Mouse (Mus musculus) cerebellum, adult 8-10 months (tissue): ENCODE results near the gene Scnn1b.

Source experiments
- DNase-seq: peaks from one replicate; pipeline ENCODE4 v3.0.0; 2022

Gene Scnn1b

DNA sequence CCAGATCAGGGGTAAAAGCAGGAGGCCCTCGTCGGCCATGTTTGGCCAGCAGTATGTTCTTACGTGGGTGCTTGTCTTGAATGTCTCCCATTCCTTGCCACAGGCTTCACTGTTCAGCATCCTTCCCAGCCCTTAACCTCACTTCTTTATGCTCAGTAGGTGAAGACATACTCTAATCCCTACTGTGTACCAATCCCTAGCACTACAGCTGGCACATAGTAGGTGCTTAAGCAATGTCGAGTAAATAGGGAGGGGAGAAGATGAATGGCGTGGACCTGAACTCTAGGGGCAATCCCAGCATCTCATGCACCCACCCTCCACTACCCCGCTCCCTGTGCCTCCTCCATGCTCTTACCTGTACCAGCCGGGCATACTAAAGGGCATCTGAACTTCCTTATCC is 59.5 kb downstream of the Scnn1b start:
- no peak for DNase-seq

DNA sequence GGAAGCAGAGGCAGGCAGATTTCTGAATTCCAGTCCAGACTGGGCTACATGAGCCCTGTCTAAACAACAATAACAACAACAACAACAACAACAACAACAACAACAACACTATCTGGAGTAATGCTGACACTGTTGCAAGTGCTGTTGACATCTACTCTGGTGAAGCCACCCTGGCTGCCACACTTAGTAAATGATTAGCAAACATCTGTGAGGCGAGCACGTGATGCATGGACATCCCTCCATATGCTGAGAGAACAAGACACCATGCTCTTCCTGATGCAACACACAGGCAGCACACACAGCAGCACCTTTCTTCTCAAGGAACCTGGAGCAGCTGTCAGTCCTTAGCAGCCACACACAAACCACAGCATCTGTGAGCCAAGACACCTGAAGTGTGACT is 63.0 kb downstream of the Scnn1b start:
- DNase-seq: no peak

DNA sequence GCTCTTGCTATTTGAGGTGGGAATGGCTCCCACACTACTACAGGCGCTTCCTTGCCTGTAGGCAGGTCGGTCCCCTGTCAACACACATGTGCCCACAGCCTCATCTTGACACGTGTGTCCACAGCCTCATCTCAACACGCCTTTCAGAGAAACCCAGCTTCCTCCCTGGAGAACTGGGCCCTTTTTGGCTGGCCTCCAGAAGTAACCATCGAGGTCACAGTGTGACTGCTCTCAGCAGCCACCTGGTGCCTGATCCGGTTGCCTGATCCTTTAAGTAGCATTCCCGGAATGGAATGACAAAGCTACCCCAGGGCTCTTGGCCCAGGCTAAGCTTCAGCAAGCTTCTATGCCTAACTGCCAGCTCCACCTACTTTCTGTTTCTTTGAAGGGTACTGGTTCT is 66.4 kb downstream of the Scnn1b start:
- DNase-seq: peak; percentile 70

DNA sequence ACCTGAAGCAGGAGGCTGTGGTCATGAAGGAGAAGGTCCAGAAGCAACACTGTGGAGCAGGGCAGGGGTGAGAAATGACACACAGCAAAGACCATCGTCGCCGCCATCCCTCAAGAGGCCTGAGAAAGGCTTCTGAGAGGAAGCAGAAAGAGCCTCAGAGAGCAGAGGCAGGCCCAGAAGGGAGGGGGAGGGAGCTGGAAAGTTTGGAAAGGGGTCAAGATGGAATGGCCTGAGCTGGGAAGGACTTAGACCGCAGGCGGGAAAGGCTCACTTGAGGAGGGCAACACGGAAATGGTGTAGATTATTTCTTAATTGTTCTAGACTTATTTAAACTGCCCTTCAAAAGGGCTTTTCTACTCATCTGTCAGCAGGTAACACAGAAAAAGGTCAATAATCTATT is 68.8 kb downstream of the Scnn1b start:
- no peak for DNase-seq

DNA sequence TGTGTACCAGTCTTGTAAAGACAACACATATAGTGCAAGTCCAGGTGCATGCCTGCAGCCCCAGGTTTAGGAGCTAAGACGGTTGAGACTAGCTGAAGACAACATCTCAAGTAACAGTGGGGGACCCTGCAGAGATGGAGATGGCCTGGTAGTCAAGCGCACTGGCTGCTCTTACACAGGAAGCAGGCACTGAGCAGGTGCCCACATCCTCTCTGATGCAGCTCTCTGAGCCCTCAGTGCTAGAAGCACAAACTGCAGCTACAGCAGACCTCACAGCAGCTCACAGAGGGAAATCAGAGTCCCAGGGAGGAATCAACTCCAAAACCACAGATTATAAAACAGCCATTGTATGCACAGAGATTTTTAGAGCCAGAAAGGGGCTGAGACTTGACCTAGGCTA is 69.5 kb downstream of the Scnn1b start:
- DNase-seq: no peak

DNA sequence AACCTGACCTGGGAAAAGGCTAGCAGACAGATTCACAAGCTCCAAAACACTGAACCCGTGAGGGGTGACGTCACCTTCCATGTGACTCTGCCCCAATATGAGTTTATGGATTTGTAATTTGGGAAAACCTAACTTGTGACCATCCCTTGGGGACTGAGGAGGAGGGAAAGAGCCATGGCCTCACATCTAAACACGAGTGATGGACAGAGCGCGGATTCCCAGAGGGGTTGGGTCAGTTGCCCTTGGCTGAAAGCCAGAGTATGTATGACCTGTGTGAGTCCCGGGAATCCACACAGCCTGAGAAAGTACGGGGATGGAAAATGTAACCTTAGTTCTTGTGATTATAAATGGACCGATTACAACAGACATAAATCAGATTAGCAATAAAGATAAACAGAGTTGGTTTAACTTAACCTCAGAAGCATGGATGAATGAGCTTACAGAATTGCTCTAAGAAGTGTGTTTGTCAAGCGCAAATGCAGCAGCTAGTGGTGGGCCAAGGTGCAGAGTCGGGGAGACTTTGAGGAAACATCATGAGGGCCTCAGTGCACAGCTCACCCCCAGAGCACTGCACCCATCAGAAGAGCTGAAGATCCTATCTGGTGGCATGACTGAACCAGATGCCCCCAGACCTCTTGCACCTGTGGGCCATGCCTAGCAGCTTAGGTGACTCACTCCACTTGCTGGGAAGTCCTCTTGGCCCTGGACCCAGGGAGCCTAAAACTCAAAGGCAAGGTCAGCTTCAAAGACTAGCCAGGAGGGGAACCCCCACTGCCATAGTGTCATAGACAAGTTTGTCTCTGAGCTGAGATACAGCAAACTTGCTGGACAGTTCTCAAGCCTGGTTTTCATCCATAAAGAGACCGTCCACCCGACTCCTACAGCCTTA is 71.3 kb downstream of the Scnn1b start:
- peak; percentile 32 for DNase-seq

DNA sequence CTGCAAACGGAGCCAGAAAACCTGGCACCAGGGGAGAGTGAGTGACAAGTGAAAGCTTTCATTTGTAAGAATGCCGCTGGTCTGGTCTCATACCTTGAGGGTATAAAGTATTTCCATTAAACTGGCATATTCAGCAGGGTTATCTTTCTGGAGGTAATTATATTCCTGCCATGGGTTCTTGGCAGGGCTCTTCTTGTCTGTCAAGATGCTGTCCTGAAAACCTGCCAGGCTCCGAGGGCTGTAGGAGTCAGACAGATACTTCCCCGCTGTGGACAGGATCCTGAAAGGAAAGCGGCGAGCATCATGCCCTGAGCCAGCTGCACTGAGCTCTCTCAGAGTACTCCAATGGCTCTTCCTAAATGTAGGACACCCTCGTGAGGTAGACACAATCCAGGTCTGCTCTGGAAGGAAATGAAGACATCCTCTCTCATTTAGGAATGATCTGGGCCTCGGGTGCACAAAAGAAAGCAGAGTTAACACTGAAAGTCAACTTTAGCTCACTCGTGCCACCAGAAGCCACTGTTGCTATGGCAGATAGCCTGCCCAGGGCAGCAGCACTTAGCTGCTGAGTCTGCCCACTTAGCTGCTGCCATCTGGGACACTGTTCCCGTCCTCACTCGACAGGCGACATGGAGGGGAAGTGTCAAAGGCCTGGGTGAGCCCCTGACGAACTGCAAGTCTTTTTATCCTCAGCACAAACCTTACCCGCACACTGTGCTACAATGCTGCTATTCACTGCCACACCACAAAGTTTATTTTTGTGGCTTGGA is 72.2 kb downstream of the Scnn1b start:
- peak; percentile 86 for DNase-seq

DNA sequence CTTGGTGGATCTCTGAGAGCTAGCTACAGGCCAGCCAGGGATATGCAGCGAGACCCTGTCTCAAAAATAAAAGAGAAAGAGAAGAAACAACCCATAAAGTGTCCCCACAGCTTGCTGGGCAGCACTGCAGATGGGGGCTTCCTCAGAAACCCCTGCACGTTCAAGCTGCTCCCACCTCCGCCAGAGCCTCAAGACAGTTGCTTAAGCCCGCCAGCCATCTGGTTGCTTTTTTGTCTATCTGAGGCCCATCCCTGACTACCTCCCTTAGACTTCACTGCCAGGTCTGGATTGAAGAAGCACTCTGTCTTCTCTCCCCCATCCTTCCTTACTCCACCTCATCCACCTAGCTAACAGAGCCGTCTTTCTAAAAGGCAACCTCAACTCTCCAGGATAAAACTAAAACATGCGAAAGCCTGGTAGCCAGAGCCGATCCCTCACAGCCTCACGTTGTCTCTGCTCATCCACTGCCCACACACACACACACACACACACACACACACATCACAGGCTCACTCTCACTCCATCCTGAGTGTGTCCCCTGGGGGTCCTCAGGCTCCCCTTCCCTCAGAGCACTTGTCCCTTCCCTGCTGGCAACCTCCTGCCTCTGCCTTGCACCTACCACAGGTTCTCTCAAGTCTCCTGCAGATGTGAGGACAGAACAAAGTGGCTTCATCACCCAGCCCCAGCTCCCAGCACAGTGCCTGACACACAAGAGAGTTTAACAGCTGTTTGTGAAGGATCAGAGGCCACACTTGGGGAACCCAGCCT is 73.5 kb downstream of the Scnn1b start:
- DNase-seq: peak; percentile 36

DNA sequence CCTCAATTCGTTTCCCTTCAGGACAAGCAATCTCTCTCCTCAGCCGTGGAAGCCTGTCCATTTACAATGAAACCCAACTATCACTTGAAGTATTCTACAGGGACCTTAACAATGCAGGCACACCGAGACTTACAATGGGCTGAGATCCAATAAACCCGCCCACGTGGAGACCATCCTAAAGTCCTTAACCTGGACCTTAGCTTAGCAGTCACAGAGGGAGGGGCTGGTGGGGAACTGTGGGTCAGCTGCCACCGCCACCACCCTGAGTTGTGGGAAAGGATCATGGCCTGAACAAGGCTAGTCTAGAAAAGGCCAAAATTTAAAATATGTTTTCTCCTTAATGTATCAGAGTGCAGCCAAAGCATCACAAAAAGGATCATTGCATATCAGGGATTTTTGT is 74.4 kb downstream of the Scnn1b start:
- DNase-seq: peak; percentile 43

DNA sequence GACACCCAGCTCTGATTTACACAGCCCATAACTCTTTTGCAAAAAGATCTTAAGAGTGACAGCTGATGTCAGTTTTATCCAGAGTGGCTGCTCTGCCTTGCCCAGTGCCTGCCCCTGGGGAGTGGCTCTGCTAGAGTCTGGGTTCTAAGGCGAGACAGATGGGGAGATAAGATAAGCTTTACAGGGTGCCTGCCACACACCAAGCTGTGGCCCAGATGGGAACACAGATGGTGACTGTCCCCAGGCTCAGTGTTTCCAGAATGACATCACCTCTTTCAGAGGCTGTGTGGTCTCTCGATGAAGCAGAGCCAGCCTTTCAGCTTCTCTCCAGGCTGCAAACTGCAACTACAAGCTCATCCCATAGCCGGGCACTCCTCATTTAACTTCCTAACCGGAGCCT is 74.9 kb downstream of the Scnn1b start:
- peak; percentile 87 for DNase-seq

DNA sequence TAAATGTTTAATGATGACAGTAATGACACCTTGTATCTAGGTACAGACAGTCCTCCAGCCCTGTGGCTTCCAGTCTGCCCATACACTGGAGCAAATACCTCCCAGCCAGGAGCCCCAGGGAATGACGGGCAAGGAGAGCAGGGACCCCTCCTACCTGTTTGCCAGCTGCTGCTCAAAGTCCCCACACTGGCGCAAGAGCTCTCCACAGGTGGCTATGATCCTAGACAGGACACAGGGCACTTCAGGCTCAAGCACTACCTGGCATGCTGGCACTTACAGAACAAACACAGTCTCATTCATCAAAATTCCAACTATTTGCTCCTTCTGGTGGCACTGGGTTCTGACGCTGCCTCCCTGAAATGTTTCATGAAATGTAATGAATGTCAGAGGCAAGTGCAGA is 76.2 kb downstream of the Scnn1b start:
- no peak for DNase-seq

DNA sequence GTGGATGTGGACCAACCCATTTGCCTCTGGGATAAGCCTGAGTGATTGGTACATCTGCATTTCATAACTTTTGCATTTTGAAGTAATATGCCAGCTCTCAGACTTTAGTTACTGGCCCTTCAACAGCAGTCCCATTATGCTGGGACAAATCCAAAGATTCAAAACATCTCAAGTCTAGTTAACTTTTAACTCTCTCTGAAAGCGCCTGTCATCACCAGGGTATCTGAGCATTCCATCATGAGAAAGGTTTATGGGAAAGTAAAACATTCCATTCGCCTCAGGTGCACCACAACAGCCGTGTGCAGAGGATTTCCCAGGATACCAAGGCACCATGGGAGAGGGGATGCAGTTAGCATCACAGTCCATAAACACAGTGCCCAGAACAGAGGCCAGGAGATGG is 76.8 kb downstream of the Scnn1b start:
- no peak for DNase-seq

DNA sequence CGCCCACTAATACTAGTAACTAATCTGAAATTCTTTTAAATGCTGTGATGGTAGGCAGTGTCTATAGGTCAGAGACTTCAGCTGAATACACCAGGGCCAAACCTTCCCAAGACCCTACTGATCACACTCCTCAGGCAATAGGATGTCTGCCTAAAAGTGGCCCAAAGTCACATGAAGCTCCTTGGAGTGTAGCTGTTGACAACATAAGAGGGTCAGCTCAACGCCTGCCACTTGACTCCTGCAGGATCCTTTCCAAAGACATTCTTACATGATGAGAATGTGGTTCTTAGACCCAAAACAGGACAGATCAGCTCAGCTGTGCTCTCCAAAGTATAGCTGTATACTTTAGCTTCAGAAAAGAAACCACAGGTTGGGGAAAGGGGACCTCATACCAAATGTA is 77.5 kb downstream of the Scnn1b start:
- no peak for DNase-seq

DNA sequence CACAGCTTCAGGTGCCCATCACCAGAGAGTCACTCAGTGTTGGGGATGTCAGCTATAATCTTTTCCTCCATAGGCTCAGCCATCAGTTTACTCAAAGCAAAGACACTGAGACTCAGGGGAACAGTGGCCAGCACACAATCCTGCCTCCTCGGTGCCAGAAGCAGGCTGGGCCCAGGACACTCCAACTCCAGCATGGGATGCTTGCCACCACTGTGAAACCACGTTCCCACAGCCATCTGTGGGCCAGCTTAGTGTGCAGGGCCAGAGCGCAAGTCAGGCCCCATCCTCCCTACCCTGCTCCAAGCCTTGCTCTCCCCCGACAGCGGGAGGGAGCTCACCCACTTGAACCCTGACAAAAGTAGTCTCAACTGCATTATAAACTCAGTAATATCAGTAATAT is 81.4 kb downstream of the Scnn1b start:
- DNase-seq: peak; percentile 38

DNA sequence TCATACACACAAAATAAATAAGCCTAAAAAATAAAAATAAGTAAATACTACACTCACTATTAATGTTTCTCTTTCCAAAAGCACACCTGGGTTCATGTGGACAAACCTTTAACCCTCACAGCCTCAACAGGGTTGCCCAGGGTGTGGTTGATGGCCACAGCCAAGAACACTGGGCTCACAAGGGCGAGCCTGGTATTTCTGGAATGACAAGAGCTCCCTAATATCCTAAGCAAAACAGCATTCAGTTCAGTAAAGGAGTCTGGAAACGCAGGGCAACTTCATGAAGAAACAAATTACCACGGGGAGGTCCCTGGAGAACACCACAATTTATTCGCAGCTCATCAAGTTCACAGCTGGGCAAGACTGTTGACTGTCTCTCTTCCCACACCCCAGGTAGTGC is 82.7 kb downstream of the Scnn1b start:
- DNase-seq: no peak

DNA sequence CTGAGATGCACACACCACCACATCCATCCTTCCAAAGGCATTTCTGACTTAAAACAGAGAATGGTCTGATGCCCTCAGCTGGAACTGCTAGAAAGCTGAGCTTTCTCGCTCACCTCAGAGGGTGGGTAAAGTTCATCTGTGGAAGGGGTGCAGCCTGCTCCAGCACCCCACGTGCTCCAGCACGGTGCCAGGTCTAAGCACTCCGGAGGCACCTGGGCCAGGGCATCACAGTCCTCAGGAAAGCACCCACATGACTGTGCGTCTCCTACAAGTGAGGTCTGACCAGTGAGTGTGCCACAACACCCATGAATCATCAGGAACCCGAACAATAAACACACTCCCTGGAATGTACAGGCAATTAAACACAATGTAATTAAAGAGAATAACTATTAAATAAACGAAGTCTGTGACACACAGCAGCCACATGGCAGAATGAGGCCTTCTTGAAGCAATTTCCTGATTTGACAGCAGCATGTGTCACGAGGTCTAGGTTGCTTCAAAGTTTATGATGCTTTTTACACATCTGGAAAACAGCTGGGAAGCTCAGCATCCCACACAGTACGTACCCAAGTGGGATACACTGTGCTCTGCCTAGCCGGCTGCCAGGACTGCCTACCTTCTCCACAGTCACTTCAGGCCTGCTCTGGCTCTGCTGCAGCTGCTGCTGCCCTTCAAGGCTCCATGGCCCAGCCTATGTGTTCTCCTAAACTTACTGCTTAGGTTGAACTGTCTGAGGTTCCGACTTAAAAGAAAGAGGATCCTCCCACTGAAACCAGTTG is 90.2 kb downstream of the Scnn1b start:
- DNase-seq: no peak

DNA sequence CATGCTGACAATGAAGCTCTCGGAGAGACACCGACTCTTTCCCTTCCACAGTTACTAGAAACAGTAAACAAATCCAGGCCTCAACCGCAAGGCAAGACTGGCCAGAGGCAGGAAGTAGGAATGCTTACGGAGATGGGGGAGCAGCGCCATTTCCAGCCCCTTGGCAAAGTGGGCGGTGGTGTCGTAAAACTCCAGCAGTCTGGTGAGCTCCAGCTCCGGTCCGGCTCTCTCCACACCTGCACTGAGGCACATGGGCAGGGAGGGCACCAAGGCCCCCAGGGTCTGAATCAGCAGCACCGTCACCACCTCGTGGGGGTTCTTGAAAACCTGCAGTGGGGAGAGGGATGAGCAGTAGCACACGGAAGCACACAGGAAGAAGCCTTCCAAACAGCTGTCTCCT is 91.0 kb downstream of the Scnn1b start:
- DNase-seq: no peak

DNA sequence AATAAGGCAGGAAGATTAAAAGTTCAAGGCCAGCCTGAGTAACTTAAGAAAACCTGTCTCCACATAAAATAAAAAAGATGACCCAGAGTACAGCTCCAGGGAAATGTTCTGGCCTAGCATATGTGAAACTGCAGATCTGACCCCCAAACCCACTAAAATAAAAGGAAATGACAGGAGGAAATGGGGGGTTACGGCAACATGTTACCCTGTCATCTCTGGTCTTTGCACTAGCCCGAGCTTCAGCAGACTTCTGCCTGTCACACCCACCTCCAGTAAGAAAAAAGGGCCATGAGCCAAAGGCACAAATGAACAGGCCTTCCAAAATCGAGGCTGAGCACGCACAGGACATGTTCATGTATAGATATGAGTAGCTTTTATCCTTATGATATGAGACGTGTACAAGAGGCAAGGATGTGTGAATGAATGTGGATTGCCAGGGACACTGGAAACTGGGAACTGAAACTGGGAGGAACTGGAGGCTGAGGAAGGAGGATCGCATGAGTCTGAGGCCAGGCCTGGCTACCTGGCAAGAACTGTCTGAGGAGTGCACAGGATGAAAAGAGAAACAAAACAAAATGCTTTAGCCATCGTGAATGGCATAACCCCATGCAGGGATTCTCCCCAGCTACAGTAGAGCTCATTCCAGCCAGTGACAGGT is 97.2 kb downstream of the Scnn1b start:
- no peak for DNase-seq

DNA sequence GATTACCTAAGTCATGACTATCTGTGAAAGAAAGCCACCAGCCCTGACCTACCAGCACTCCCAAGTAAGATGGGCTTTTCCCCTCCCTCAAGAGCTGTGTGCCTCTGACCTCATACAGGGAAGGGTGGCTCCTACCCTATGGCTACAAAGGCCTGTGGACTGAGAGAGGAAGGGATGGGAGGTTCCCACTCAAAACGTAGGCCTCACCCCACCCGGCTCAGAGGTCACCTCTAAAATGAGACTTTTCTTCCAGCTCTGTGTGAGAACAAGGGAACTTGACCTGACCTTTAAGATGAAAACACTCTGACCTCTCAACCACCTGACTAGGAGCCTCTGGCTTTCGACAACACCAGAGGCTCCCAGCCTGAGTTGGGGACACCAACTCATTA is 97.7 kb downstream of the Scnn1b start:
- no peak for DNase-seq

DNA sequence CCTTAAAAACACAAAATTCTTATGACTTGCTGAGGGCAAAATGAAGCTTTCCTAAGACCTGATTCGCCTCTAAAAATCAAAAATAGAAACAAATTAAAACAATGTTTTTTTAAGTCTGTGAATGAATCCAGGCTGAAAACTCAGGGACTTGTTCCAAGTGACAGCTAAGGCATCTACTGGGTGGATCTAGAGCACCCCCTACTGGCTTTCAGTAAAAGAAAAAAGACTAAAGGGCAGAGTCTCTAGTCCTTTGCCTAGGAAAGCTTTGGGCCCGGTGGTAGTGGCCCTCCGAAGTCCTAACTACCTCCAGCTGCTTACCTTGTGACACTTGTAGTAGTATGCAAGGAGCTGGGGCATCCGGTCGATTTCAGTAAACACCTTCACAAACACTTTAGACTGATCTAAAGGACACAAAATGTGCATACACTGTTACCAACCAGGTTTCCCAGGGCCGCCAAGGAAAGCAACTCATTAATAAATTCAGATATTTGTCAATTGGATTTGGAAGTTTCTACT is 99.1 kb downstream of the Scnn1b start:
- peak; percentile 70 for DNase-seq

DNA sequence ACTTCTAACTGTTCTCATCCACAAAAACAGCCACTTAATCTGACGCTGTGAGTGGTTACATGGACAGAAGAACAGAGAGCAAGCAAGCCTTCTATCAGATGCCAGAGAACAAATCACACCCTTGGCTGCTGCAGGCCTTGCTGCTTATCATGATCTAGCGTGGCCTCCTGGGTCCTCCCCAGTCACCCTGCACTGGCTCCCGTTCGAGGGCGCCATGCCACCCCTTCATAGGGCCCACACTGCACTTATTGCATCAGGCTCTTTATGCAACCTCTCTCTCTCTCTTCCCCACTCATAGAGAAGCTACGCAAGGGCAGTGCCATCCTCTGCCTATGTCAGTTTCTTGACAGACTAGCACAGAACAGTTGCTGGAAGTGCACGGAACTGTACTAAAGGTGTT is 101.3 kb downstream of the Scnn1b start:
- DNase-seq: no peak
